Mouse (Mus musculus): Measurements from ENCODE around the gene Elfn1. TPM values are rescaled to one million over a fixed set of nuclear protein-coding genes. Genes with fewer than 3 reads are reported as not detected.

The Elfn1 gene
- polyA plus RNA-seq, 1 experiment from 2014 or later, result 1.3 TPM

DNA sequence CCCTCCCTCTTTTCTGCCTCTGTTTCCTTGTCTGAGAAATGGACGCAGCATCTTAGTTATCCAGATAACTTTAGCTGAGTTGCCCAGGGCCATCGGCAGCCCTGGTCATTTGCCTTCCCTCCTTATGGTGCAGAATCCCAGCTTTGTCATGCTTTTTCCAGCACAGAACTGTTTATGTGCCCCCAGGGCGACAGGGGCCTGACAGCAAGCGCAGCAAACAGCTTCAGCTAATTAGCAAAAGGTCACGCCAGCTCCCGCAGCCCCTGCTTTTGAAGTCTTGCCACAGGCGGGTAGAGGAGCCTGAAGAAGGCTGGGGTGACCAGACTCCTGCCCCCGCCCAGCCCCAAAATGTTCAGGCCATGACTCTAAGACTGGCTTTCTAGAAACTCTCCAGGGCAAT lies 41.6 kb downstream of the Elfn1 start:
- peaks cover 41% of the 10 kb centered on the region for H3K4me1 ChIP-seq (replicated peaks)
- H3K27me3 ChIP-seq, result 0 out of 2 replicates have a peak, but pooled peaks cover 3% of the 10 kb centered on the region
- H3K9ac ChIP-seq, result no peak overlapping the region
- no peak overlapping the region for H3K4me2 ChIP-seq
- no peaks in the 10 kb centered on the region for H3K36me3 ChIP-seq
- WGBS, result 44% methylated on average over 8 of the region's 8 CpGs
- no peak overlapping the region for H3K4me3 ChIP-seq
- no peak for ATAC-seq (ENCODE audit: low FRiP score)
- peak overlapping the region; percentile 44 for H3K27ac ChIP-seq
- no peaks in the 10 kb centered on the region for H3K9me3 ChIP-seq

DNA sequence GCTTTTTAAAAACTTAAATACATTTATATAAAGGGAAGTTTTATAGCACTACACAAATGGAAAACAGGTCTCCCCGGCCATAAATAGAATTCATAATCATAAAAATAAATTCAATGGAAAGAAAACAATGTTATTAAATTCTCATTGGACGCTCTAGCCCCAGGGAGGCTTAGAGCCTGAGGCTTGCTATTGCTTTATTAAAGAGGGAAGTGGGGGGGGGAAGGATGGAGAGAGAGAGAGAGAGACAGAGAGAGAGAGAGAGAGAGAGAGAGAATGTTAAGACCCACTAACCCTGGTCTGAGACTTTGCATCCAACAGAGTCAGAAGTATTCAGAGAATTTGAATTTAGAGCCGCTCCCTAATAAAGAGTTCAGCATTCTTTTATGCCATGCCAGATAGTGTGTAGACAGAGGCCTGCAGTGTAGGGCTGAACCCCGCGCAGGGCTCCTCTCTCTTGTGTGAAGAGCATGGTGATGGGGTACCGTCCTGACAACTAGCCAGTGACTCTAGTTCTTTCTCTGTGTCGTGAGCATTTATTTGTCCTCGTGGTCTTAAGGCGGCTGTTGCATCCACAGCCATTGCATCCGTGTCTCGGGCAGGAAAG lies 42.3 kb downstream of the Elfn1 start:
- Histone ChIP-seq H3K4me1 (replicated peaks) (peaks cover 37% of the 10 kb centered on the region), H3K4me3 (no peak overlapping the region), H3K9ac (no peak overlapping the region), H3K27ac (peak overlapping the region; percentile 58), H3K27me3 (0 out of 2 replicates have a peak, but pooled peaks cover 3% of the 10 kb centered on the region), H3K9me3 (no peaks in the 10 kb centered on the region), H3K4me2 (no peak overlapping the region), H3K36me3 (no peaks in the 10 kb centered on the region)
- ATAC-seq (ENCODE audit: low FRiP score), result no peak
- WGBS, result 60% methylated on average over 11 of the region's 11 CpGs

DNA sequence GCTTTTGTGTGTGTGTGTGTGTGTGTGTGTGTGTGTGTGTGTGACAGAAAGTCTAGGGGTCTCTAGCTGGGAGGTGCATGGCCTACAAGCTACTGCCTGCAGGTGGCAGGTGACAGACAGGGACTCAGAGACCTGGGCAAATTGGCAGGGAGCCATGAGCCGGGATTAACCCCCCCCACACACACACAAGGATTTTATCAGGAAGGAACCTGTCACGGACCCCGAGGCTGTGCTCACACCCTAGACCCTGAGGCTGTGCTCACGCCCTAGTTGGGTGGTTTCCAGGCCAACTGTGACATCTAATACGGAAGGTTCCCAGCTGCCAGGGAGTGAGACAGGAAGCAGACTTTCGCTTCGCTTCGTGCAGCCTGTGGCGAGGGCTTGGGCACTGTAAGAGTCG lies 49.1 kb downstream of the Elfn1 start:
- H3K4me3 ChIP-seq, result no peak overlapping the region
- peaks cover 10% of the 10 kb centered on the region; the same call in 1 of the 2 replicates for H3K4me1 ChIP-seq (replicated peaks)
- H3K9me3 ChIP-seq, result peaks cover 6% of the 10 kb centered on the region; the same call in 1 of the 2 replicates
- no peak overlapping the region for H3K27ac ChIP-seq
- no peak overlapping the region for H3K9ac ChIP-seq
- H3K36me3 ChIP-seq, result no peaks in the 10 kb centered on the region
- H3K27me3 ChIP-seq, result no peaks in the 10 kb centered on the region
- no peak for ATAC-seq (ENCODE audit: low FRiP score)
- H3K4me2 ChIP-seq, result no peak overlapping the region
- 66% methylated on average over 10 of the region's 10 CpGs for WGBS

DNA sequence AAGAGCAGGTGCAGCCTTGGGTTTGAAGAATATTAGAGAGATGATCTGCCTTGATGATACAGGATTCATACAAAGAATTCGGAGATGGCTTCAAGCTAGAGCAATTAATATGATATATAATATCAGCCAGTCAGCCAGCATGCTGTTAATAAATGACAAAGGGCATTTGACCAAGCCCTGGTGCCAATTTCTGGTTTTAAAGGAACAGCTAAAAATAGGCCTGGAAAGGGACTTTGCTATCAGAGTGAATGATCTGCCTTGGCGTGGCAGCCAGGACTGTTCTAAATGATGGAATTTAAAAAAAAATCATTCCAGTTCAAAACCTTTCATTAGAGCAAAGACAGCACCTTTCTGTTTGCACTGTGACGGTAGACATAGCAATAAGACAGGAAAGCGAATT lies 52.0 kb downstream of the Elfn1 start:
- Histone ChIP-seq H3K4me3 (no peak overlapping the region), H3K9ac (no peak overlapping the region), H3K9me3 (peaks cover 6% of the 10 kb centered on the region; the same call in 1 of the 2 replicates), H3K4me2 (no peak overlapping the region), H3K36me3 (no peaks in the 10 kb centered on the region), H3K4me1 (replicated peaks) (peaks cover 13% of the 10 kb centered on the region; the same call in 1 of the 2 replicates), H3K27me3 (no peaks in the 10 kb centered on the region), H3K27ac (no peak overlapping the region)
- WGBS, result 88% methylated on average over 4 of the region's 4 CpGs
- ATAC-seq (ENCODE audit: low FRiP score), result no peak

DNA sequence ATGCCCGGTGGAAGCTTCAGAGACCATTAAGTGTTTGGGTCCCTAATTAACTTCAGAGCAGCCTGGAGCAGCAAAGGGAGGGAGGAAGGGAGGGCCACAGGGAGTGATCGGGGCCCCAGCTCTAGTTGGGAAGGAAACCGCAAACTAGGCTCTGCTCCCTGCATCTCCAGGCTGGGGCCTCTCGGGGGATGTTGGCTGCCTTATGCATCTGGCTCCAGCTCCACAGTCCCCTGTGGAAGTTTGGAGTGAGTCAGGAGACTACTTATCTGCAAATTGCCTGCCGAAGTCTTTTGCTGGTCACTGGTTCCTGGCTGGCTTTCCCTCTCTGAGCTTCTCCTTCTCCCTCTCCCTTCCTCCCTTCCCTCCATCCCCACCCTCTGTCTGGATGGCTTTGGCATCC lies 56.6 kb downstream of the Elfn1 start:
- 51% methylated on average over 5 of the region's 5 CpGs for WGBS
- Histone ChIP-seq H3K4me3 (no peak overlapping the region), H3K9ac (no peak overlapping the region), H3K27me3 (0 out of 2 replicates have a peak, but pooled peaks cover 6% of the 10 kb centered on the region), H3K4me2 (no peak overlapping the region), H3K27ac (no peak overlapping the region), H3K9me3 (peaks cover 6% of the 10 kb centered on the region; the same call in 1 of the 2 replicates), H3K4me1 (replicated peaks) (0 out of 2 replicates have a peak, but pooled peaks cover 13% of the 10 kb centered on the region), H3K36me3 (no peaks in the 10 kb centered on the region)
- no peak for ATAC-seq (ENCODE audit: low FRiP score)

DNA sequence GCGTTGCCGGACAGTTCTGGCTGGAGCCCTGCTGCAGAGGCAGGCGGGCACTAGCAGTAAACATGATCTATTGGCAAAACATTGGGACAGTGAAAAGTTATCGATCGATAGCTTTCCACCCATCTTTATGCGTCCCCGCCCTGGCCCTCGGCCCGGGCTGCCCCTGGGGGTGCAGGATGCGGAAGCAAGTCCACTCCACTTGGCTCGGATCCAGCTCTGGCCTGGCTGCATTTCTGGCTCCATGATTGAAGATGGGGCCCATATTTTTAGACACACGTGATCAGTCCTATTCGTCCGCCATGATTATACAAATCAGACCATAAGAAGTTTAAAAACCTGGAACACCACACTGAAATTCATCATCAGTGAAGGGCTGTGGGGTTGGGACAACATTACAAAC lies 57.9 kb downstream of the Elfn1 start:
- no peaks in the 10 kb centered on the region for H3K36me3 ChIP-seq
- no peak overlapping the region for H3K27ac ChIP-seq
- H3K4me2 ChIP-seq, result no peak overlapping the region
- H3K9ac ChIP-seq, result no peak overlapping the region
- H3K9me3 ChIP-seq, result no peaks in the 10 kb centered on the region
- H3K4me1 ChIP-seq (replicated peaks), result peaks cover 19% of the 10 kb centered on the region; the same call in 1 of the 2 replicates
- WGBS, result 83% methylated on average over 14 of the region's 14 CpGs
- H3K4me3 ChIP-seq, result no peak overlapping the region
- H3K27me3 ChIP-seq, result 0 out of 2 replicates have a peak, but pooled peaks cover 6% of the 10 kb centered on the region
- ATAC-seq (ENCODE audit: low FRiP score), result no peak

DNA sequence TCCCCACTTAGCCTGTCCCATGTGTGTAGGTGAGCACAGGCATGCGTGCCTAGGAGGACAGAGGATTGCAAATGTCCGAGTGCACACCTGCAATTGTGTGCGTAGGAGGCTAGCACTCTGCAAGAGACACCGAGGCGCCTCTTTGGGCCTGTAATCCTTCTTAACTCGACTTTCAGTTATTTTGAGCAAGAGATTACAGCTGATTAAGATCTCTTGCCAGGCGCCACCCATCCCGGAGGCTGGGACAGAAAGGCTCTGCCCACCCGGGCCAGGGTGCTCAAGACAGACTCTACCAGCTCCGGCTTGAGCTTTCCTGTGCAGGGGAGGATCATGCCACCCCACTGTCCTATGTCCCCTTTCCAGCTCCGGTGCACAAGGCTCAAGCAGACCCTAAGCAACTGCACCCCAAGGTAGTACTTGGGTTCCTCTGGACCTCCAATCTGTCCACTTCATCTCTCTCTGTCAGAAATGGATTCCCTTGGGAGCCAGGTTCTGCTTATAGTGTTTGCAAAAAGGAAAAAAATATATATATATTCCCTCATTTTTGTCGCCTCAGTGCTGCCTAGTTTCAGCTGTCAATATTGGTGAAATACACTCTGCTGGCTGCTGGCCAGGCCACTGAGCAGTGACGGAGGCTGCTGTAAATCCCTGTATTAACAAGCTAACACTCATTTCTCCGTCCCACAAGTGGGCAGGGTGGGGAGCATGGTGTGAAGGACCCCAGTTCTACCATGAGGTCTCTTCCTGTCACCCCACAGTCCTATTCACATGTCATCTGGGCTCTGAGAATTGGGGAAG lies 61.6 kb downstream of the Elfn1 start:
- H3K9me3 ChIP-seq, result no peaks in the 10 kb centered on the region
- no peak overlapping the region for H3K4me3 ChIP-seq
- peaks cover 17% of the 10 kb centered on the region; the same call in 1 of the 2 replicates for H3K4me1 ChIP-seq (replicated peaks)
- H3K36me3 ChIP-seq, result 0 out of 2 replicates have a peak, but pooled peaks cover 7% of the 10 kb centered on the region
- peaks cover 21% of the 10 kb centered on the region for H3K27me3 ChIP-seq
- H3K4me2 ChIP-seq, result no peak overlapping the region
- H3K9ac ChIP-seq, result no peak overlapping the region
- no peak for ATAC-seq (ENCODE audit: low FRiP score)
- no peak overlapping the region for H3K27ac ChIP-seq
- 84% methylated on average over 14 of the region's 14 CpGs for WGBS

DNA sequence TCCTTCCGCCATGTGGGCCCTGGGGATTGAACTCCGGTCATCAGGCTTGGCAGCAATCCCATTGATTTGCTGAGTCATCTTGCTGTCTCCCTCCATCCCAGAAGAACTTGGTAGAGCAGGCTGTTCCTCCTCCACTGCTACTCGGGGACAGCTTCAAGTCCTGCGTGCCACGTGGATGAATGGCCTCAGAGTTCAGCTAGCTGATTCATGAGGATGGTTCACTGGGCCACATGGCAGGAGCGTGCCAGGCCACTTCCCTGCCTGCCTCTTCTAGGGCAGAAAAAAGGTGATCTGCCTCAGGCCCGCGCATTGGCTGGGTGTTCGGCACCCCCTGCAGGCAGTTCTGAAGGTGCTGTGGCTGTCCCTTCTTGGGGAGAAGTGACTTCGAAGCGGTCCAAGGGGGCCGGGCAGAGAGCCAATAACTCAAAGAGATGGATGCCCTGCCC lies 62.5 kb downstream of the Elfn1 start:
- WGBS, result 56% methylated on average over 12 of the region's 12 CpGs
- Histone ChIP-seq H3K4me1 (replicated peaks) (peaks cover 13% of the 10 kb centered on the region; the same call in 1 of the 2 replicates), H3K36me3 (0 out of 2 replicates have a peak, but pooled peaks cover 7% of the 10 kb centered on the region), H3K4me3 (no peak overlapping the region), H3K9me3 (no peaks in the 10 kb centered on the region), H3K4me2 (no peak overlapping the region), H3K27ac (no peak overlapping the region), H3K9ac (no peak overlapping the region), H3K27me3 (peaks cover 21% of the 10 kb centered on the region)
- no peak for ATAC-seq (ENCODE audit: low FRiP score)

DNA sequence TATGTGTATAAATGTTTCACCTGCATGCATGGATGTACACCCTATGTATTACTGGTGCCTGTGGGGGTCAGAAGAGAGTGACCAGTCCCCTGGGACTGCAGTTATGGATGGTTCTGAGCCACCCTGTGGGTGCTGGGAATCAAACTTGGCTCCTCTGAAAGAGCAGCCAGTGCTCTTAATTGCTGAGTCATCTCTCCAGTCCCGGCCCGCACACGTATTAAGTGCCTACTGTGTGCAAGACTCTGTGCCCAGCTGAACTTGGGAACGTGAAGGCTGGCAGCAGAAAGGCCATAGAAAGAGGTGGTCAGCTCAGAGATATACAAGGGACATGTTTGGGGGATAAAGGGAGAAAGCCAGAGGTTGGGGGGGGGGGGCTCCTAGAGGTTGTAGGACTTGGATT lies 68.8 kb downstream of the Elfn1 start:
- H3K9ac ChIP-seq, result no peak overlapping the region
- H3K4me3 ChIP-seq, result no peak overlapping the region
- H3K27me3 ChIP-seq, result peaks cover 17% of the 10 kb centered on the region
- ATAC-seq (ENCODE audit: low FRiP score), result no peak
- WGBS, result 88% methylated on average over 4 of the region's 4 CpGs
- H3K4me2 ChIP-seq, result no peak overlapping the region
- H3K36me3 ChIP-seq, result 0 out of 2 replicates have a peak, but pooled peaks cover 4% of the 10 kb centered on the region
- no peaks in the 10 kb centered on the region for H3K9me3 ChIP-seq
- H3K27ac ChIP-seq, result no peak overlapping the region
- peaks cover 13% of the 10 kb centered on the region for H3K4me1 ChIP-seq (replicated peaks)

DNA sequence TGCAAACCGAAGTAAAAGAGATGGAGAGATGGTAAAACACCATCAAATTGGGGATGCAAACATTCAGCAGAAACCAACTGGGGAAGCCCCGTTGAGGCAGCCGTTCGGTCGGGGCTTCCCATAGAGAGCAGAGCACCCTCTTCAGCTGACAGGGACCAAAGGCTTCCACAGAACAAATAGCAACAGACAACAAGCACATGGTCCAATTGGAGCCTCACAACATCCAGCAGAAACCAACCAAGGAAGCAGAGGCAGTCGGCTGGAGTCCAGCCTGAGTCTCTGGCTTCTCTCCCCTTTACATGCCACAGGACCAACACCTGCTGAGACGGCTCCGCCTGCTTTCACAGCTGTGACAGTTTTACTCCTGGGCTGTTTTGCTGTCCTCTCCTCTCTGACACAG lies 69.7 kb downstream of the Elfn1 start:
- 41% methylated on average over 8 of the region's 8 CpGs for WGBS
- H3K36me3 ChIP-seq, result no peaks in the 10 kb centered on the region
- H3K27me3 ChIP-seq, result peaks cover 17% of the 10 kb centered on the region
- H3K4me3 ChIP-seq, result no peak overlapping the region
- H3K4me1 ChIP-seq (replicated peaks), result peaks cover 13% of the 10 kb centered on the region
- no peak for ATAC-seq (ENCODE audit: low FRiP score)
- no peaks in the 10 kb centered on the region for H3K9me3 ChIP-seq
- H3K9ac ChIP-seq, result no peak overlapping the region
- no peak overlapping the region for H3K27ac ChIP-seq
- H3K4me2 ChIP-seq, result no peak overlapping the region

DNA sequence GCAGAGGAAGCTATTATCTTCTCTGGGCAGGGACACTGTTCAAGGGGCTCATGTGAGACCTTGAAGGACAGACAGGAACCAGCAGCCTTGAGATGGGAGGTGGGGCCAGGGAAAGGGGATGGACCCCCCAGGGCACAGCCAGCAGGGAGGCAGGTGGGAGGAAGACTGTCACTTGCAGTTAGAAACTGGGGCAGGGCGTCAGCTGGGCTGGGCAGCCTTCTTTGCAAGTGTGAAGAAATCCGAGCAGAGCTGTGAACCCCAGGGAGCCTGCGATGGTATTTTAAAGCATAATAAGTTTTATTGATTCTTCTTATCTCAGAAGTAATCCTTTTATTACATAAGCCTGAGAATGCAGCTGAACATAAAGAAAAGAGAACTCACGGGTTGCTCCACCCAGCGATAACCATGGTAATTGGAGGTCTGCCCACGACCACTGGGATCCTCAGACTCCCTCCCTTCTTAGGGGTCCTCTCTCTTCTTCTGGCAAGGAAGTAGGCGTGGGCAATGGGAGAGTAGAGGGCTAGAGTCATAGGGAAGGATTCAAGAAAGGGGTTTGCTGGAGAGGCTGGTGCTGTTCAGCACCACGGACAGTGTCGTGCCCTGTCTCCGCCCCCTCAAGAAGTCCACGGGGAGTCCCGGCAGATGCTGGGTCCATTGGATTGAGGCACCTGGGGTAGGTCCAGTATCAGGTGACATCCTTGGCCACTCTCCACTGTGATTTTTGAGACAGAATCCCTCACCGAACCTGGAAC lies 71.0 kb downstream of the Elfn1 start:
- Histone ChIP-seq H3K9ac (no peak overlapping the region), H3K27me3 (peaks cover 5% of the 10 kb centered on the region; the same call in 1 of the 2 replicates), H3K27ac (no peak overlapping the region), H3K36me3 (no peaks in the 10 kb centered on the region), H3K9me3 (no peaks in the 10 kb centered on the region), H3K4me1 (replicated peaks) (peaks cover 13% of the 10 kb centered on the region), H3K4me2 (no peak overlapping the region), H3K4me3 (no peak overlapping the region)
- 8% methylated on average over 13 of the region's 13 CpGs for WGBS
- ATAC-seq (ENCODE audit: low FRiP score), result no peak

DNA sequence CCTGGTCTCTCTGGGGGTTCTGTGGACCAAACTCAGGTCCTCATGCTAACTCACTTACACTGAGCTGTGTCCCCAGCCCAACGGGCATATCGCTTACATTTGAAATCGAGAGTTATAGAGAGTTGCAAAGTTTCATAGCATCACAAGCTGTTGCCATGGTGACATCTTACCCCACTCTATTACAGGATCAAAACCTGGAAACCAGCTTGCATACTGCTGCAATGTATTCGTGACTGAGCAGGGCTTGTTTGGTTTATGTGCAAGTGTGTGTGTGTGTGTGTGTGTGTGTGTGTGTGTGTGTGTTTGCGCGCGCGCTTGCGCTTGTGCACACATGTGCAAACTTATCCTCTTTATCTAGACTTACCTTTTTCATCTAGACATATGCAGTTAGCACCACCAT lies 71.6 kb downstream of the Elfn1 start:
- no peak for ATAC-seq (ENCODE audit: low FRiP score)
- H3K4me1 ChIP-seq (replicated peaks), result peaks cover 13% of the 10 kb centered on the region
- H3K4me3 ChIP-seq, result no peak overlapping the region
- whole genome bisulfite sequencing, result 75% methylated on average over 9 of the region's 9 CpGs
- no peaks in the 10 kb centered on the region for H3K36me3 ChIP-seq
- H3K27me3 ChIP-seq, result peaks cover 5% of the 10 kb centered on the region; the same call in 1 of the 2 replicates
- H3K4me2 ChIP-seq, result no peak overlapping the region
- no peak overlapping the region for H3K27ac ChIP-seq
- H3K9me3 ChIP-seq, result no peaks in the 10 kb centered on the region
- H3K9ac ChIP-seq, result no peak overlapping the region

Measured in hindbrain, embryonic 13.5 days (tissue).